Mouse (Mus musculus) kidney, postnatal 14 days (tissue): ENCODE results near the gene Jph4.
A peak's percentile ranks its signal among the peaks of the same experiment; 100 is the strongest.

Source experiments
- DNase-seq: peaks from one replicate; pipeline ENCODE4 v3.0.0; 2022; ENCODE audit warnings: mixed read lengths

The Jph4 gene

GRCm38 (mm10) chr14:55063117-55063516 lies 53.6 kb downstream of the Jph4 start:
- no peak for DNase-seq

DNA sequence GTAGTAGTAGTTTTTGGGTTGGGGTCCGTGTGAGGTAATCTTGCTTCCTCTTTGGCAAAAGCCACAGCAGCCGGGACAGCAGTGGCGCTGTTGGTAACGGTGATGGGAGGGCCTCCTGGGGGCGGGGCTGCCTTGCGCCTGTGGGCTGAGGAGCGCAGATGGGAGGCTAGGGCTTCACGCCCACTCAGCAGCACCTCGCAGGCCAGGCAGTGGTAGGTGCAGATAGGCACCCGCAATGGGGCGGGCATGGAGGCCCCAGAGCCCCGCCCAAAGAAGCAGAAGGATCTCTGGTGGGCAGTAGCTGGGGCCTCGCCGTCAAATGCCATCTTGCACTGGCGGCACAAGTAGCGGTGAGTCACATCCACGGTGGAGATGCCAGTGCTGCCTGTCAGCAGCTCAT lies 54.1 kb downstream of the Jph4 start:
- DNase-seq = no peak

DNA sequence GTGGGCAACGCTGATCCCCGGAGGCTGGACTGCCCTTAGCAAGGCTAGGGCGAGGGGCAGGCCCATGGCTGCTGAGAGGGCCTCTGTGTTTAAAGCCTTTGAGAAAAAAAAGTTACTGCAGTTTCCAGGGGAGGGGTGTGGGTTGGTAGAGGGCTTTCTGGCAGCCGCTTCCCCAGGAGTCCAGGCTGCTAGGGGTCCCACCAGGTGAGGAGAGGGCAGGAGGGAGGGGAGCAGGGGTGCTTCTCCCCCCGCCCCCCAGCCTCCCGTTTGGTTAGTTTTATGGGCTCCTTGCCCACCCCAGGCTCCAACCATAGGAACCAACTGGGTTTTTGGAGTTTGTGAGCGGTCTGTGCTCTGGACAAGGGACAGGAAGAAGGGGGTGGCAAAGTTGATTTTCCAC lies 54.9 kb downstream of the Jph4 start:
- DNase-seq = no peak

DNA sequence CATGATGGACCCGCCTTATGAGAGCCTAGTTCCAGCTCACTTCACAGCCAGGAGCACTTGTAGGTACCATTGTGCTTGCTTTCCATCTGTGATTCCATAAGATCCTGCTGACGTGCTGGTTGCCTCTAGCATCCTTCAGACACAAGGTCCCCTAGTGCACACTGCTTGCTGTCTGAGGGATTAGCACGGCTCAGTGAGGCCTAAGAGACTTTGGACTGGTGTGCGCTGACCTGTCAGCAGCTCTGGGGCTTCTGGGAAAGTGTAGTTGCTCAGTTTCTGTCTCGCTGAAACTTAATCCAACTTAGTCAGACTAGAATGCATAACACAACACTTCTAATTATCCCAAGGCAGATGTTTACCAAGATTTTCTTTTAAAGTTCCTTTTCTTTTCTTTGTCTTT lies 56.8 kb downstream of the Jph4 start:
- DNase-seq = peak; percentile 59

GRCm38 (mm10) chr14:55059009-55059408 lies 57.7 kb downstream of the Jph4 start:
- no peak for DNase-seq
